Mouse (Mus musculus): ENCODE data around the gene Cldn3. TPM values are rescaled to one million over a fixed set of nuclear protein-coding genes. Genes with fewer than 3 reads are reported as not detected.

Cldn3 gene
- total and polyA plus RNA-seq, 2 experiments from 2014 or later: 2.2 to 3.0 TPM

- Histone ChIP-seq H3K27ac (ENCODE audit: low read depth, low read length) (no peak overlapping the region), H3K9me3 (ENCODE audit: low read length) (no peaks in the 10 kb centered on the region), H3K9ac (replicated peaks; ENCODE audit: low read length, poor library complexity, severe bottlenecking) (no peak overlapping the region), H3K27me3 (ENCODE audit: insufficient read depth, low read length) (no peaks in the 10 kb centered on the region), H3K4me3 (ENCODE audit: low read depth, low read length) (no peak overlapping the region), H3K36me3 (ENCODE audit: insufficient read depth, low read length) (no peaks in the 10 kb centered on the region), H3K4me2 (ENCODE audit: low read depth, low read length, poor library complexity, severe bottlenecking) (no peak overlapping the region), H3K4me1 (ENCODE audit: insufficient read depth, low read length) (0 out of 2 replicates have a peak, but pooled peaks cover 2% of the 10 kb centered on the region)
- no peak for DNase-seq (ENCODE audit: low spot score)
- 86% methylated on average over 8 of the region's 8 CpGs for WGBS
- TF ChIP-seq CTCF (IDR thresholded peaks at IDR 0.05): no peak
- no peak for ATAC-seq (ENCODE audit: low FRiP score)
Measured at GRCm38 (mm10) chr5:134970671-134971070, 15.3 kb upstream of the Cldn3 start.

GRCm38 (mm10) chr5:134973081-134973480 is 12.9 kb upstream of the Cldn3 start:
- DNase-seq (ENCODE audit: low spot score) (no peak), ATAC-seq (ENCODE audit: low FRiP score) (no peak)
- no peaks in the 10 kb centered on the region for H3K9me3 ChIP-seq (ENCODE audit: low read length)
- no peaks in the 10 kb centered on the region for H3K27me3 ChIP-seq (ENCODE audit: insufficient read depth, low read length)
- no peak overlapping the region for H3K4me2 ChIP-seq (ENCODE audit: low read depth, low read length, poor library complexity, severe bottlenecking)
- no peak for TF ChIP-seq CTCF (IDR thresholded peaks at IDR 0.05)
- no peak overlapping the region for H3K4me3 ChIP-seq (ENCODE audit: low read depth, low read length)
- no peak overlapping the region for H3K9ac ChIP-seq (replicated peaks; ENCODE audit: low read length, poor library complexity, severe bottlenecking)
- no peaks in the 10 kb centered on the region for H3K4me1 ChIP-seq (ENCODE audit: insufficient read depth, low read length)
- no peaks in the 10 kb centered on the region for H3K36me3 ChIP-seq (ENCODE audit: insufficient read depth, low read length)
- H3K27ac ChIP-seq (ENCODE audit: low read depth, low read length): no peak overlapping the region

GRCm38 (mm10) chr5:134973526-134973925 is 12.5 kb upstream of the Cldn3 start:
- Histone ChIP-seq H3K4me2 (ENCODE audit: low read depth, low read length, poor library complexity, severe bottlenecking) (no peak overlapping the region), H3K27me3 (ENCODE audit: insufficient read depth, low read length) (no peaks in the 10 kb centered on the region), H3K9ac (replicated peaks; ENCODE audit: low read length, poor library complexity, severe bottlenecking) (no peak overlapping the region), H3K9me3 (ENCODE audit: low read length) (no peaks in the 10 kb centered on the region), H3K4me1 (ENCODE audit: insufficient read depth, low read length) (no peaks in the 10 kb centered on the region), H3K4me3 (ENCODE audit: low read depth, low read length) (no peak overlapping the region), H3K27ac (ENCODE audit: low read depth, low read length) (no peak overlapping the region), H3K36me3 (ENCODE audit: insufficient read depth, low read length) (no peaks in the 10 kb centered on the region)
- WGBS: 92% methylated on average over 7 of the region's 7 CpGs
- ATAC-seq (ENCODE audit: low FRiP score) (no peak), DNase-seq (ENCODE audit: low spot score) (no peak)
- TF ChIP-seq CTCF (IDR thresholded peaks at IDR 0.05): no peak

GRCm38 (mm10) chr5:134974294-134974693 is 11.7 kb upstream of the Cldn3 start:
- H3K9ac ChIP-seq (replicated peaks; ENCODE audit: low read length, poor library complexity, severe bottlenecking): no peak overlapping the region
- H3K4me3 ChIP-seq (ENCODE audit: low read depth, low read length): no peak overlapping the region
- no peak overlapping the region for H3K4me2 ChIP-seq (ENCODE audit: low read depth, low read length, poor library complexity, severe bottlenecking)
- H3K9me3 ChIP-seq (ENCODE audit: low read length): no peaks in the 10 kb centered on the region
- H3K36me3 ChIP-seq (ENCODE audit: insufficient read depth, low read length): no peaks in the 10 kb centered on the region
- no peak for TF ChIP-seq CTCF (IDR thresholded peaks at IDR 0.05)
- H3K27ac ChIP-seq (ENCODE audit: low read depth, low read length): no peak overlapping the region
- no peak for ATAC-seq (ENCODE audit: low FRiP score)
- H3K27me3 ChIP-seq (ENCODE audit: insufficient read depth, low read length): no peaks in the 10 kb centered on the region
- 64% methylated on average over 7 of the region's 7 CpGs for WGBS
- no peak for DNase-seq (ENCODE audit: low spot score)
- no peaks in the 10 kb centered on the region for H3K4me1 ChIP-seq (ENCODE audit: insufficient read depth, low read length)

- Histone ChIP-seq H3K4me1 (ENCODE audit: insufficient read depth, low read length) (no peaks in the 10 kb centered on the region), H3K9ac (replicated peaks; ENCODE audit: low read length, poor library complexity, severe bottlenecking) (no peak overlapping the region), H3K9me3 (ENCODE audit: low read length) (no peaks in the 10 kb centered on the region), H3K4me2 (ENCODE audit: low read depth, low read length, poor library complexity, severe bottlenecking) (no peak overlapping the region), H3K36me3 (ENCODE audit: insufficient read depth, low read length) (no peaks in the 10 kb centered on the region), H3K4me3 (ENCODE audit: low read depth, low read length) (no peak overlapping the region), H3K27ac (ENCODE audit: low read depth, low read length) (no peak overlapping the region), H3K27me3 (ENCODE audit: insufficient read depth, low read length) (no peaks in the 10 kb centered on the region)
- 43% methylated on average over 2 of the region's 2 CpGs for WGBS
- DNase-seq (ENCODE audit: low spot score) (no peak), ATAC-seq (ENCODE audit: low FRiP score) (no peak)
- no peak for TF ChIP-seq CTCF (IDR thresholded peaks at IDR 0.05)
Measured at GRCm38 (mm10) chr5:134974921-134975320, 11.1 kb upstream of the Cldn3 start.

GRCm38 (mm10) chr5:134976164-134976563 is 9.8 kb upstream of the Cldn3 start:
- H3K36me3 ChIP-seq (ENCODE audit: insufficient read depth, low read length): no peaks in the 10 kb centered on the region
- H3K4me2 ChIP-seq (ENCODE audit: low read depth, low read length, poor library complexity, severe bottlenecking): no peak overlapping the region
- no peak overlapping the region for H3K27ac ChIP-seq (ENCODE audit: low read depth, low read length)
- no peaks in the 10 kb centered on the region for H3K27me3 ChIP-seq (ENCODE audit: insufficient read depth, low read length)
- no peaks in the 10 kb centered on the region for H3K9me3 ChIP-seq (ENCODE audit: low read length)
- no peak for ATAC-seq (ENCODE audit: low FRiP score)
- H3K9ac ChIP-seq (replicated peaks; ENCODE audit: low read length, poor library complexity, severe bottlenecking): no peak overlapping the region
- WGBS: 96% methylated on average over 2 of the region's 2 CpGs
- no peak overlapping the region for H3K4me3 ChIP-seq (ENCODE audit: low read depth, low read length)
- no peak for DNase-seq (ENCODE audit: low spot score)
- no peak for TF ChIP-seq CTCF (IDR thresholded peaks at IDR 0.05)
- H3K4me1 ChIP-seq (ENCODE audit: insufficient read depth, low read length): no peaks in the 10 kb centered on the region
